Mouse (Mus musculus) brain, embryonic 14.5 days (tissue): ENCODE data around the gene Shroom3. TPM values are rescaled to one million over a fixed set of nuclear protein-coding genes. Genes with fewer than 3 reads are reported as not detected.

Experiments
- DNase-seq: peaks from one replicate; pipeline ENCODE4 v3.0.0-alpha.2; 2011; ENCODE audit warnings: low read depth
- CTCF ChIP-seq: fragments of 200-500 bp; IDR thresholded peaks from 2 replicates; pipeline ENCODE4 v1.5.1; 2012; ENCODE audit warnings: inconsistent platforms, mild to moderate bottlenecking, moderate library complexity, borderline replicate concordance; ENCODE audit not compliant: insufficient read depth, insufficient read length; ENCODE audit errors: extremely low read depth
- POLR2A ChIP-seq: fragments of 200-500 bp; IDR thresholded peaks from 2 replicates; pipeline ENCODE4 v1.6.1; 2012; ENCODE audit warnings: mild to moderate bottlenecking, inconsistent platforms, borderline replicate concordance; ENCODE audit not compliant: poor library complexity, insufficient read depth, insufficient read length, severe bottlenecking; ENCODE audit errors: extremely low read depth
- polyA plus RNA-seq: library from polyadenylated mRNA; depleted of rRNA; stranded (reverse); fragments of >200 nt; gene quantifications from 2 replicates; pipeline ENCODE4 v1.2.3, GENCODE M21; 2012

Shroom3 gene
- polyA plus RNA-seq, 1 experiment = 8.0 TPM

GRCm38 (mm10) chr5:92887501-92887900 lies 204.3 kb downstream of the Shroom3 start:
- DNase-seq = no peak
- TF ChIP-seq POLR2A = no peak

GRCm38 (mm10) chr5:92888628-92889241 lies 205.5 kb downstream of the Shroom3 start:
- TF ChIP-seq CTCF (no peak), POLR2A (no peak)
- no peak for DNase-seq

GRCm38 (mm10) chr5:92890902-92891301 lies 207.7 kb downstream of the Shroom3 start:
- no peak for DNase-seq
- TF ChIP-seq CTCF = no peak
- TF ChIP-seq POLR2A = no peak

- no peak for DNase-seq
- TF ChIP-seq POLR2A = no peak
- TF ChIP-seq CTCF = no peak
These were observed 210.0 kb downstream of the Shroom3 start for GRCm38 (mm10) chr5:92893284-92893683.

- TF ChIP-seq POLR2A (no peak), CTCF (no peak)
- DNase-seq = peak; percentile 71
These were observed 210.5 kb downstream of the Shroom3 start for GRCm38 (mm10) chr5:92893711-92894110.

- no peak for DNase-seq
- TF ChIP-seq CTCF (no peak), POLR2A (no peak)
These were observed 212.6 kb downstream of the Shroom3 start for GRCm38 (mm10) chr5:92895877-92896276.

- DNase-seq = peak; percentile 58
- TF ChIP-seq POLR2A (no peak), CTCF (no peak)
These were observed 213.6 kb downstream of the Shroom3 start for GRCm38 (mm10) chr5:92896725-92897280.

GRCm38 (mm10) chr5:92897766-92898745 lies 214.8 kb downstream of the Shroom3 start:
- peak; percentile 44 for TF ChIP-seq POLR2A
- no peak for TF ChIP-seq CTCF

GRCm38 (mm10) chr5:92900470-92900869 lies 217.2 kb downstream of the Shroom3 start:
- TF ChIP-seq POLR2A (no peak), CTCF (no peak)
- no peak for DNase-seq

More at GRCm38 (mm10) chr5:92897766-92898745, 214.8 kb downstream of the Shroom3 start:
- DNase-seq = peak; percentile 96

GRCm38 (mm10) chr5:92901870-92902269 lies 218.6 kb downstream of the Shroom3 start:
- no peak for DNase-seq
- no peak for TF ChIP-seq CTCF
- no peak for TF ChIP-seq POLR2A

- TF ChIP-seq CTCF = no peak
- TF ChIP-seq POLR2A = no peak
- no peak for DNase-seq
These were observed 221.9 kb downstream of the Shroom3 start for GRCm38 (mm10) chr5:92905146-92905545.
